Mouse (Mus musculus) thymus, adult 2 months (tissue): ENCODE measurements around the gene Col6a4. TPM values are rescaled to one million over a fixed set of nuclear protein-coding genes. Genes with fewer than 3 reads are reported as not detected.

ENCODE experiments used
- DNase-seq: peaks from one replicate; pipeline ENCODE4 v3.0.0; 2021
- H3K27ac ChIP-seq: fragments of 200-500 bp; 2 replicates; pipeline ENCODE4 v1.5.1; 2012; ENCODE audit warnings: low read length, control low read depth; ENCODE audit not compliant: control insufficient read depth, insufficient read depth
- H3K27me3 ChIP-seq: fragments of 200-500 bp; 2 replicates; pipeline ENCODE4 v1.6.1; 2012; ENCODE audit warnings: mild to moderate bottlenecking, low read length, moderate library complexity, mixed read lengths; ENCODE audit not compliant: control insufficient read depth, insufficient read depth
- H3K36me3 ChIP-seq: fragments of 200-500 bp; 2 replicates; pipeline ENCODE4 v1.6.1; 2012; ENCODE audit warnings: mild to moderate bottlenecking, low read length, moderate library complexity; ENCODE audit not compliant: control insufficient read depth, insufficient read depth
- H3K4me1 ChIP-seq: fragments of 200-500 bp; replicated peaks from 2 replicates; pipeline ENCODE4 v1.6.1; 2012; ENCODE audit warnings: low read length; ENCODE audit not compliant: control insufficient read depth, insufficient read depth
- H3K4me3 ChIP-seq: fragments of 200-500 bp; 2 replicates; pipeline ENCODE4 v1.5.1; 2012; ENCODE audit warnings: mild to moderate bottlenecking, low read length, control low read depth, moderate library complexity; ENCODE audit not compliant: control insufficient read depth, insufficient read depth
- CTCF ChIP-seq: fragments of 200-500 bp; IDR thresholded peaks from 2 replicates; pipeline ENCODE4 v1.5.1; 2012; ENCODE audit warnings: mild to moderate bottlenecking, control low read depth, low read length, moderate library complexity, borderline replicate concordance; ENCODE audit not compliant: control insufficient read depth, poor library complexity, insufficient read depth; ENCODE audit errors: extremely low read depth
- POLR2A ChIP-seq: fragments of 200-500 bp; IDR thresholded peaks from 2 replicates; pipeline ENCODE4 v1.6.1; 2012; ENCODE audit warnings: mild to moderate bottlenecking, low read length, control low read depth, moderate library complexity; ENCODE audit not compliant: control insufficient read depth, poor library complexity, insufficient read depth; ENCODE audit errors: extremely low read depth
- WGBS: fragments of 180-500 bp; shearing (Covaris S2); methylation state at CpG from one replicate; pipeline ENCODE4 v1.1.7; 2018; 5-methylcytosine and 5-hydroxymethylcytosine counted together
- polyA plus RNA-seq: library from polyadenylated mRNA; depleted of rRNA; stranded (reverse); fragments of >200 nt; gene quantifications from 2 replicates; pipeline ENCODE4 v1.2.3, GENCODE M21; 2012

Gene Col6a4
- polyA plus RNA-seq, 1 experiment = 3.2 TPM

- 65% methylated on average over 11 of the region's 11 CpGs for WGBS
- no peaks in the 10 kb centered on the region for H3K27me3 ChIP-seq
- no peak for DNase-seq
Measured at GRCm38 (mm10) chr9:105997955-105998354, 98.6 kb downstream of the Col6a4 start.

GRCm38 (mm10) chr9:105992425-105992824 is 104.2 kb downstream of the Col6a4 start:
- Histone ChIP-seq H3K36me3 (no peaks in the 10 kb centered on the region), H3K27ac (no peak overlapping the region), H3K4me3 (no peak overlapping the region), H3K4me1 (no peaks in the 10 kb centered on the region), H3K27me3 (no peaks in the 10 kb centered on the region)
- 90% methylated on average over 6 of the region's 6 CpGs for WGBS
- no peak for DNase-seq
- TF ChIP-seq POLR2A (no peak), CTCF (no peak)

More at GRCm38 (mm10) chr9:105997955-105998354, 98.6 kb downstream of the Col6a4 start:
- Histone ChIP-seq H3K36me3 (no peaks in the 10 kb centered on the region), H3K4me1 (no peaks in the 10 kb centered on the region), H3K27ac (no peak overlapping the region), H3K4me3 (no peak overlapping the region)
- TF ChIP-seq POLR2A = no peak
- TF ChIP-seq CTCF = no peak

GRCm38 (mm10) chr9:105990099-105990498 is 106.5 kb downstream of the Col6a4 start:
- TF ChIP-seq POLR2A = no peak
- TF ChIP-seq CTCF = no peak

GRCm38 (mm10) chr9:105989468-105989867 is 107.1 kb downstream of the Col6a4 start:
- TF ChIP-seq POLR2A = no peak
- 93% methylated on average over 6 of the region's 6 CpGs for WGBS
- Histone ChIP-seq H3K27ac (no peak overlapping the region), H3K4me3 (no peak overlapping the region), H3K27me3 (no peaks in the 10 kb centered on the region), H3K4me1 (no peaks in the 10 kb centered on the region), H3K36me3 (no peaks in the 10 kb centered on the region)
- DNase-seq = no peak

More at GRCm38 (mm10) chr9:105990099-105990498, 106.5 kb downstream of the Col6a4 start:
- H3K36me3 ChIP-seq = no peaks in the 10 kb centered on the region
- WGBS = 86% methylated on average over 6 of the region's 6 CpGs
- H3K27me3 ChIP-seq = no peaks in the 10 kb centered on the region
- no peak for DNase-seq
- H3K27ac ChIP-seq = no peak overlapping the region
- H3K4me1 ChIP-seq = no peaks in the 10 kb centered on the region
- H3K4me3 ChIP-seq = no peak overlapping the region

GRCm38 (mm10) chr9:105988096-105988495 is 108.5 kb downstream of the Col6a4 start:
- no peaks in the 10 kb centered on the region for H3K27me3 ChIP-seq
- no peaks in the 10 kb centered on the region for H3K4me1 ChIP-seq
- no peaks in the 10 kb centered on the region for H3K36me3 ChIP-seq
- no peak for DNase-seq
- no peak for TF ChIP-seq CTCF
- TF ChIP-seq POLR2A = no peak
- no peak overlapping the region for H3K4me3 ChIP-seq
- no peak overlapping the region for H3K27ac ChIP-seq
- 66% methylated on average over 8 of the region's 8 CpGs for WGBS

GRCm38 (mm10) chr9:105984931-105985519 is 111.6 kb downstream of the Col6a4 start:
- H3K4me1 ChIP-seq = no peaks in the 10 kb centered on the region
- WGBS = 57% methylated on average over 10 of the region's 10 CpGs
- no peak for DNase-seq
- no peak overlapping the region for H3K27ac ChIP-seq
- no peak for TF ChIP-seq CTCF
- TF ChIP-seq POLR2A = no peak
- no peaks in the 10 kb centered on the region for H3K27me3 ChIP-seq
- no peak overlapping the region for H3K4me3 ChIP-seq
- no peaks in the 10 kb centered on the region for H3K36me3 ChIP-seq

GRCm38 (mm10) chr9:105978479-105978878 is 118.1 kb downstream of the Col6a4 start:
- Histone ChIP-seq H3K27me3 (no peaks in the 10 kb centered on the region), H3K27ac (no peak overlapping the region), H3K4me1 (no peaks in the 10 kb centered on the region), H3K36me3 (no peaks in the 10 kb centered on the region), H3K4me3 (no peak overlapping the region)
- no peak for DNase-seq
- TF ChIP-seq POLR2A (no peak), CTCF (no peak)
- WGBS = 94% methylated on average over 8 of the region's 8 CpGs
